Mouse (Mus musculus): ENCODE measurements at regions not wholly inside any gene's neighbourhood (a gene's known extent, or its start where the extent isn't known, plus 50 kb on each side); places are given as distances from the start of the nearest gene placed in this dataset.
"Not testable (repeated sequence)": the region's sequence is repeated elsewhere in the genome, so short reads cannot be mapped to it uniquely, and the experiment has no call there.

DNA sequence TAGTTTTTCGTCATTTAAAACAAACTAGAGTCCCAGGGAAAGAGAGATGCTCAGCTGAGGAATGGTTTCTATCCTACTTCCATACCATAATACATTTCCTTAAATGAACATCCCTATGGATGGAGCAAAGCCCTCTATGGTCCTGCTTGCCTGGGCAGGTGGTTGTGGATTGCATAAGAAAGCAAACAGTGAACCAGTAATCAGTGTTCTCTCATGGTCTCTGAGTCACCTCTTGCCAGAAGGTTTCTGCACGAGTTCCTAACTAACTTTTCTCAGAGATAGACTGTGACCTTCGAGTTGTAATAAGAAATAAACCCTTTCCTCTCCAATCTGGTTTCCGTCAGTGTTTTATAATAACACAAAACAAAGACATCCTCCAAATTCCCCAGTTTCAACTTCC lies 62.9 kb upstream of the Bet1 start:
- H3K9me3 ChIP-seq (ENCODE audit: control insufficient read depth, low read length) = no peaks in the 10 kb centered on the region
- no peak overlapping the region for H3K4me3 ChIP-seq (ENCODE audit: low read depth, low read length)
- H3K9ac ChIP-seq (ENCODE audit: low read length) = no peak overlapping the region
- no peaks in the 10 kb centered on the region for H3K36me3 ChIP-seq (ENCODE audit: control insufficient read depth, insufficient read depth, low read length)
- no peaks in the 10 kb centered on the region for H3K4me1 ChIP-seq (ENCODE audit: control insufficient read depth, insufficient read depth, low read length)
- H3K27me3 ChIP-seq (ENCODE audit: control insufficient read depth, insufficient read depth, low read length) = no peaks in the 10 kb centered on the region
- DNase-seq (ENCODE audit: low spot score, missing footprints) (no peak), ATAC-seq (ENCODE audit: low FRiP score) (no peak)
- H3K4me2 ChIP-seq = no peak overlapping the region
- H3K27ac ChIP-seq (ENCODE audit: low read depth, low read length) = no peak overlapping the region
- 81% methylated on average over 4 of the region's 4 CpGs for WGBS

DNA sequence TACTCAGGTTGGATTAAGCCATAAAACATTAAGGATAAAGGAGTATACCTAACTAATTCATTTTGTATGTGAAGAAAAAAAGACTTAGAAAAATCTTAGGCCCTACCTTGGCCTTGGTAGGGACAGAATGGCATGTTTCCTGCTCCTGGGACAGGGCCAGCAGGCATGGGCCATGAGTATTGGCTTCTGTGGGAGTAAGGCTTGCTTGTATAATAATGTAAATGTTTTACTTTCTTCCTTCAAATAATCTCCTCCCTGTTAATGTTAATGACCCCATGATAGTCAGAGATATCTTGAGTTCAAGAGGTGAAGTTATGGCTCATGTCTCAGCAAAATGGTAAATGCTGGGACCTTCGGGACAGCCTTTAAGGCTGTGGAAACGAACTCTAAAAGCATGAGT lies 71.5 kb upstream of the Bet1 start:
- H3K27me3 ChIP-seq (ENCODE audit: control insufficient read depth, insufficient read depth, low read length) = no peaks in the 10 kb centered on the region
- H3K9ac ChIP-seq (ENCODE audit: low read length) = no peak overlapping the region
- H3K4me3 ChIP-seq (ENCODE audit: low read depth, low read length) = no peak overlapping the region
- no peaks in the 10 kb centered on the region for H3K36me3 ChIP-seq (ENCODE audit: control insufficient read depth, insufficient read depth, low read length)
- ATAC-seq (ENCODE audit: low FRiP score) = no peak
- no peaks in the 10 kb centered on the region for H3K4me1 ChIP-seq (ENCODE audit: control insufficient read depth, insufficient read depth, low read length)
- WGBS = 87% methylated on average over 2 of the region's 2 CpGs
- DNase-seq (ENCODE audit: low spot score, missing footprints) = no peak
- no peak overlapping the region for H3K4me2 ChIP-seq
- no peaks in the 10 kb centered on the region for H3K9me3 ChIP-seq (ENCODE audit: control insufficient read depth, low read length)
- no peak overlapping the region for H3K27ac ChIP-seq (ENCODE audit: low read depth, low read length)

DNA sequence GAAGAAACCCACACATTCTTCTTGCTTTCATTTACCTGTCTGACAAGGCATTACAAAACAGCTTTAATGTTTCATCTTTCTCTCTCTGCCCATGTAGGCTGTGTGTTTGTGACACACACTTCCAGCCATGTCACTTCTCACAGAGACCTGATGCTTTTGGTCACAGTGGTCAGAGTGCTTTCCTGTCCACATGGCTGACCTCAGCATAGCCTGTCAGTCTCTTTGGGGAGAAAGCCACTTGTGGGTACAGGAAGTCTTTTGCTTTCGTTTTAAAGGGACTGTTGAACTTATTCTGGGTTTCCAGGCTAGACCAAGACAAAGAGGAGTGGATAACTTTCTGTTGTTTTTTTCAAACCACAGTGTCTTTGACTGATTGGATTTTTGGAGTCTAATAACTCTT lies 77.0 kb upstream of the Bet1 start:
- Histone ChIP-seq H3K36me3 (ENCODE audit: control insufficient read depth, insufficient read depth, low read length) (no peaks in the 10 kb centered on the region), H3K4me1 (ENCODE audit: control insufficient read depth, insufficient read depth, low read length) (no peaks in the 10 kb centered on the region; the same call in 1 of the 2 replicates), H3K9ac (ENCODE audit: low read length) (no peak overlapping the region), H3K4me3 (ENCODE audit: low read depth, low read length) (no peak overlapping the region), H3K27ac (ENCODE audit: low read depth, low read length) (no peak overlapping the region), H3K4me2 (no peak overlapping the region), H3K27me3 (ENCODE audit: control insufficient read depth, insufficient read depth, low read length) (no peaks in the 10 kb centered on the region), H3K9me3 (ENCODE audit: control insufficient read depth, low read length) (no peaks in the 10 kb centered on the region)
- ATAC-seq (ENCODE audit: low FRiP score) = no peak
- WGBS = 66% methylated on average over 1 of the region's 1 CpGs
- DNase-seq (ENCODE audit: low spot score, missing footprints) = no peak

DNA sequence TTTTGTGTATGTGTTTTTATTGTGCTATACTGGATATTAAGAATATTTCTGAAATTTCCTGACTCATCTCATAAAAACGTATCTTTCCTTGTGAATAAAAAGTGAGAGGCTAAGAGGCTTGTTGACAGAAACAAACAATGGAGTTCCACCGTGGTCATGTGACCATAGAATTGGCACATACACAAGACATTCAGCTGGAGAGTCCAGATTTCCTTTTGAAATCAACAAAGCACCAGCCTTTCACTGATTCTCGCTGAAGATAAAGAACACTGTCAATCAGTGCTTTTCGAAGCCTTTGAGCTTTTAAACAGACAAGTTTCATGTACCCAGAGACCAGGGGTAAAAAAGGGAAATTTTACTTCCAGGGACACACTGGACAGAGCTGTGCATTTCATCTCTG lies 80.3 kb upstream of the Bet1 start:
- DNase-seq (ENCODE audit: low spot score, missing footprints) (no peak), ATAC-seq (ENCODE audit: low FRiP score) (peak; percentile 67)
- Histone ChIP-seq H3K9me3 (ENCODE audit: control insufficient read depth, low read length) (no peaks in the 10 kb centered on the region), H3K4me2 (no peak overlapping the region), H3K27me3 (ENCODE audit: control insufficient read depth, insufficient read depth, low read length) (no peaks in the 10 kb centered on the region), H3K4me1 (ENCODE audit: control insufficient read depth, insufficient read depth, low read length) (no peaks in the 10 kb centered on the region; the same call in 1 of the 2 replicates), H3K27ac (ENCODE audit: low read depth, low read length) (no peak overlapping the region), H3K4me3 (ENCODE audit: low read depth, low read length) (no peak overlapping the region), H3K36me3 (ENCODE audit: control insufficient read depth, insufficient read depth, low read length) (no peaks in the 10 kb centered on the region), H3K9ac (ENCODE audit: low read length) (no peak overlapping the region)
- WGBS = 52% methylated on average over 4 of the region's 4 CpGs

DNA sequence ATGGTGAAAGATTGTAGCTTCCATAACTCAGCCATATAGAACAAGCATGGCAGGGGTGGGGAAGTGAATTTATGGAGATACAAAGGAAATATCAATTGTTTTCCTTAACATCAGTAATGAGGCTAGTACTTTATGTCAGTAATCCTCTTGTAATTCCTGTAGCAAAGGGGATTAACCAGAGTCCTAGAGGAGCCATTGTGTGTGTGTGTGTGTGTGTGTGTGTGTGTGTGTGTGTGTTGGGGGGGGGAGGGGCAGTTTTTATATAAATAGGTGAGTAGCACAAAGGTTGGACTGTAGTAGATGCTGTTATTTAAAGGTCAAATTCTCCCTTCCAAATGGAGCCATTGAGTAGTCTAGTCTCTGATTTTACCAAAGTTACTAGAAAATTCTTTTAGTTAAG lies 81.0 kb upstream of the Bet1 start:
- no peaks in the 10 kb centered on the region; the same call in 1 of the 2 replicates for H3K4me1 ChIP-seq (ENCODE audit: control insufficient read depth, insufficient read depth, low read length)
- no peak overlapping the region for H3K9ac ChIP-seq (ENCODE audit: low read length)
- H3K27me3 ChIP-seq (ENCODE audit: control insufficient read depth, insufficient read depth, low read length) = no peaks in the 10 kb centered on the region
- peak; percentile 73 for ATAC-seq (ENCODE audit: low FRiP score)
- no peak overlapping the region for H3K4me3 ChIP-seq (ENCODE audit: low read depth, low read length)
- no peaks in the 10 kb centered on the region for H3K9me3 ChIP-seq (ENCODE audit: control insufficient read depth, low read length)
- no peak overlapping the region for H3K27ac ChIP-seq (ENCODE audit: low read depth, low read length)
- no peaks in the 10 kb centered on the region for H3K36me3 ChIP-seq (ENCODE audit: control insufficient read depth, insufficient read depth, low read length)
- DNase-seq (ENCODE audit: low spot score, missing footprints) = no peak
- H3K4me2 ChIP-seq = no peak overlapping the region

DNA sequence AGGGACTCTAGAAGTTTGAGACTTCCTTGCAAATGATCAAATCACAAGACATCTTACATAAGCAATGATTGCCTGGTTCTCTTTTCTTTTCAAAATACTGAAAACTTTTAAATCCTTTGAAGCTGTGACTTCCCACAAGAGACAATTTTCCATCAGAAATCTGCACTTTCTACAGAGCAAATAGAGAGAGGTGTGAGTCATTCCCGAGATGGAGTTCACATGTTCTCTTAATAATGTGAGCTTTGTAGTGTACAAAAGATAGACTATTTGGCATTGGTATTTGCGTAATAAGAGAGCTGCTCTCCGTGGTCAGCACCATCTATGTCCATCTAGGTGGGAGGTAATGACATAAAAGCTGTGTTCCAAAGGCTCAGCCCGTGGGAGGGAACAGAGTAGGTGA lies 84.8 kb upstream of the Bet1 start:
- Histone ChIP-seq H3K27me3 (ENCODE audit: control insufficient read depth, insufficient read depth, low read length) (no peaks in the 10 kb centered on the region), H3K27ac (ENCODE audit: low read depth, low read length) (no peak overlapping the region), H3K4me3 (ENCODE audit: low read depth, low read length) (no peak overlapping the region), H3K36me3 (ENCODE audit: control insufficient read depth, insufficient read depth, low read length) (no peaks in the 10 kb centered on the region), H3K4me1 (ENCODE audit: control insufficient read depth, insufficient read depth, low read length) (no peaks in the 10 kb centered on the region; the same call in 1 of the 2 replicates), H3K9me3 (ENCODE audit: control insufficient read depth, low read length) (no peaks in the 10 kb centered on the region), H3K9ac (ENCODE audit: low read length) (no peak overlapping the region), H3K4me2 (no peak overlapping the region)
- ATAC-seq (ENCODE audit: low FRiP score) = no peak
- DNase-seq (ENCODE audit: low spot score, missing footprints) = no peak
- 63% methylated on average over 4 of the region's 4 CpGs for WGBS

DNA sequence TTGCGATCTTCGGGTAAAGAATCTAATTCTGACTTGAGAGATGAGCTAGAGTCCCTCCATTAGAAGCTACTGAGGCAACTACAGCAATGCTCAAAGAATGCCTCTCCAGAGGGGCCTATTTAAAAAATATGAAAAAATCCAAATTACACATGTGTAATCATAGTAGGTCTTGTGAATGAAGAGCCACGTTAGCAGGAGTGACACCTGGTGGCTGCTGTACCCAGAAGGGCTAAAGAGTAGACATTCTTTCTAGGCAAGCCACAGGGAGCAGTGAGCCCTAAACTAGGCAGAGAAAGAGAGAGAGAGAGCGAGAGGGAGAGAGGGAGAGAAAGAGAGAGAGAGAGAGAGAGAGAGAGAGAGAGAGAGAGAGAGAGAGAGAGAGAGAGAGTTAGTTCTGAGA lies 100.9 kb upstream of the Bet1 start:
- Histone ChIP-seq H3K4me3 (ENCODE audit: low read depth, low read length) (no peak overlapping the region), H3K9me3 (ENCODE audit: control insufficient read depth, low read length) (no peaks in the 10 kb centered on the region), H3K9ac (ENCODE audit: low read length) (no peak overlapping the region), H3K36me3 (ENCODE audit: control insufficient read depth, insufficient read depth, low read length) (no peaks in the 10 kb centered on the region), H3K4me2 (no peak overlapping the region), H3K27ac (ENCODE audit: low read depth, low read length) (no peak overlapping the region), H3K27me3 (ENCODE audit: control insufficient read depth, insufficient read depth, low read length) (no peaks in the 10 kb centered on the region), H3K4me1 (ENCODE audit: control insufficient read depth, insufficient read depth, low read length) (no peaks in the 10 kb centered on the region)
- ATAC-seq (ENCODE audit: low FRiP score) (no peak), DNase-seq (ENCODE audit: low spot score, missing footprints) (no peak)
- WGBS = 66% methylated on average over 4 of the region's 4 CpGs

DNA sequence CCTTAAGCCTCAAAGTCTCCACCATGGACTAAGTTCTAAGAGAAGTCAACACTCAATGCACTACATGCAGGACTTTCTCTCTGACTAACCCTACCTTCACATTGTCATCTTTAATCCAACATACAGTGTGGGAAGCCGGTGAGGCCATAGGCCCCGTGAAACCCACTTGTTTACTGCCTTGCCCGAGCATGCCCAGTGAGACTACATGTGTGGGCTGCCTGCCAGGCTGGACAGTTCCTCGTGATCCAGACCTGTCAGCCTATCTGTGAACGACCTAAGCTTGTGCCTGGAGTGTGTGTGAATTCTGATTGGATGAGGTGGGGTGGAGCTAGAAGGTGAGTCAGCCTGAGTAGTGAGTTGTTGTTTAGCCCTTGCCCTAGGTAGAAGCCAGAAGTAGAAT lies 104.2 kb upstream of the Bet1 start:
- H3K27ac ChIP-seq (ENCODE audit: low read depth, low read length); H3K4me2 ChIP-seq; H3K4me3 ChIP-seq (ENCODE audit: low read depth, low read length); H3K36me3 ChIP-seq (ENCODE audit: control insufficient read depth, insufficient read depth, low read length); DNase-seq (ENCODE audit: low spot score, missing footprints); ATAC-seq (ENCODE audit: low FRiP score); H3K9me3 ChIP-seq (ENCODE audit: control insufficient read depth, low read length); H3K9ac ChIP-seq (ENCODE audit: low read length); H3K4me1 ChIP-seq (ENCODE audit: control insufficient read depth, insufficient read depth, low read length); H3K27me3 ChIP-seq (ENCODE audit: control insufficient read depth, insufficient read depth, low read length): not testable (repeated sequence)
- WGBS = 71% methylated on average over 5 of the region's 5 CpGs

DNA sequence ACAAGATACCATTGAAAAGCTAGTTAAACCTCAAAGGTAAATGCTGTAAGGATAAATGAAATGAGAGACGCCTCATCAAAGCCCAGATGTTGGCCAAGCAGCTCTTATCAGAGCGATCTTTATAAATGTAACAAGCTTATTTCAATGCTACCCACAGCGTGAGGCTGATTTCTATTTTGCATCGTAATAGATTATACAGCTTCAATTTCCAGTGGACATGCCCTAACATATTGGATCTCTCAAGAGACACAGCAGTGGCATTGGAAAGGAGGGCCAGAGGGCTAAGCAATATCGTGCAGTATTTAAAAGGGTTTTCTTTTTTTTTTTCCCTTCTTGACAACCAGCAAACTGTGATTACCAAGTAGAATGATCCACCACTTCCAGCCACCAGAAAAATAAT lies 106.5 kb upstream of the Bet1 start:
- DNase-seq (ENCODE audit: low spot score, missing footprints) (no peak), ATAC-seq (ENCODE audit: low FRiP score) (no peak)
- Histone ChIP-seq H3K36me3 (ENCODE audit: control insufficient read depth, insufficient read depth, low read length) (no peaks in the 10 kb centered on the region), H3K4me1 (ENCODE audit: control insufficient read depth, insufficient read depth, low read length) (no peaks in the 10 kb centered on the region), H3K9ac (ENCODE audit: low read length) (no peak overlapping the region), H3K4me3 (ENCODE audit: low read depth, low read length) (no peak overlapping the region), H3K27me3 (ENCODE audit: control insufficient read depth, insufficient read depth, low read length) (no peaks in the 10 kb centered on the region), H3K9me3 (ENCODE audit: control insufficient read depth, low read length) (no peaks in the 10 kb centered on the region), H3K27ac (ENCODE audit: low read depth, low read length) (no peak overlapping the region), H3K4me2 (no peak overlapping the region)
- WGBS = 80% methylated on average over 5 of the region's 5 CpGs

DNA sequence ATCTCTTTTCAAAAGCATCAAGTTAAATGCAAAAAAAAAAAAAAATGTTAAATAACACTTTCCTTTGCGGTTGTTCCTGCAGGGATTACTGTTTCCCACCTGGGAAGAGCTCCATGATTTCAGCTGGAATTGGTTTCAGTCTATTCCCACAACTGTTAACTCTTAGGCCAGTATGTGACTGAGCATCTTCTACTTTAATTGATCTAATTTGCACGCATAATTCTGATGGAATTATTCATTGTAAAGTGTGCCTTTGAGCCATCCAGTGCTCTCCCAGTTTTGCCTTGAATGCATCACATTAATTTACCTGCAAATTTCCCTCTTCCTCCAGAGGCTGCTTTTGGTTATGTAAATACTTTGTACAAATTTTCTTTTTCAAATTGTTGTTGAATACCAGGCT lies 114.4 kb upstream of the Bet1 start:
- H3K36me3 ChIP-seq (ENCODE audit: control insufficient read depth, insufficient read depth, low read length) = no peaks in the 10 kb centered on the region
- no peak for ATAC-seq (ENCODE audit: low FRiP score)
- H3K4me1 ChIP-seq (ENCODE audit: control insufficient read depth, insufficient read depth, low read length) = no peaks in the 10 kb centered on the region
- no peak overlapping the region for H3K9ac ChIP-seq (ENCODE audit: low read length)
- no peaks in the 10 kb centered on the region for H3K27me3 ChIP-seq (ENCODE audit: control insufficient read depth, insufficient read depth, low read length)
- no peak overlapping the region for H3K4me2 ChIP-seq
- H3K4me3 ChIP-seq (ENCODE audit: low read depth, low read length) = no peak overlapping the region
- WGBS = 60% methylated on average over 2 of the region's 2 CpGs
- DNase-seq (ENCODE audit: low spot score, missing footprints) = no peak
- H3K27ac ChIP-seq (ENCODE audit: low read depth, low read length) = no peak overlapping the region
- H3K9me3 ChIP-seq (ENCODE audit: control insufficient read depth, low read length) = no peaks in the 10 kb centered on the region
